Mouse (Mus musculus): ENCODE data around the gene Gtf3c2. TPM values are rescaled to one million over a fixed set of nuclear protein-coding genes. Genes with fewer than 3 reads are reported as not detected.

The Gtf3c2 gene
- total and polyA plus RNA-seq, 3 experiments = 22.8 to 96.9 (median 49.4) TPM

GRCm38 (mm10) chr5:31179301-31179765 lies 611 bp downstream of the Gtf3c2 start:
- H3K9me3 ChIP-seq (replicated peaks; ENCODE audit: low read length) = no peaks in the 10 kb centered on the region
- peak overlapping the region; percentile 93 for H3K9ac ChIP-seq (ENCODE audit: insufficient read depth, low read depth)
- peak; percentile 61 for DNase-seq (ENCODE audit: extremely low read depth)
- TF ChIP-seq ZKSCAN1 (IDR thresholded peaks at IDR 0.05; ENCODE audit: borderline replicate concordance, low read depth, low read length) (no peak), POLR2AphosphoS2 (IDR thresholded peaks at IDR 0.05; ENCODE audit: low read depth, low read length) (no peak; the same call in 1 of the 2 replicates), ZMIZ1 (IDR thresholded peaks at IDR 0.05; ENCODE audit: low read depth, low read length) (peak; percentile 30; the same call in 1 of the 2 replicates), GABPA (IDR thresholded peaks at IDR 0.05; ENCODE audit: insufficient replicate concordance, low read depth, low read length) (no peak), JUN (IDR thresholded peaks at IDR 0.05; ENCODE audit: insufficient read depth, low read depth, low read length) (no peak), MXI1 (IDR thresholded peaks at IDR 0.05; ENCODE audit: low read depth, low read length) (0 out of 2 replicates have a peak, but pooled peaks have one; percentile 8), ETS1 (conservative IDR thresholded peaks at IDR 0.05; ENCODE audit: low read depth, low read length) (0 out of 2 replicates have a peak, but pooled peaks have one; percentile 26), POLR2A (IDR thresholded peaks at IDR 0.05; ENCODE audit: low read depth, low read length) (no peak), NELFE (IDR thresholded peaks at IDR 0.05; ENCODE audit: low read depth, low read length) (no peak), TCF12 (IDR thresholded peaks at IDR 0.05; ENCODE audit: low read depth, low read length) (0 out of 2 replicates have a peak, but pooled peaks have one; percentile 40), ZNF384 (IDR thresholded peaks at IDR 0.05; ENCODE audit: low read depth, low read length) (no peak), IRF4 (IDR thresholded peaks at IDR 0.05; ENCODE audit: low read depth, low read length) (no peak), MAZ (IDR thresholded peaks at IDR 0.05; ENCODE audit: low read depth, low read length) (peak; percentile 63; the same call in 1 of the 2 replicates), BHLHE40 (IDR thresholded peaks at IDR 0.05; ENCODE audit: low read depth, low read length) (0 out of 2 replicates have a peak, but pooled peaks have one; percentile 13), CTCF (conservative IDR thresholded peaks at IDR 0.05 in 1 of 2, IDR thresholded peaks at IDR 0.05 in 1 of 2; ENCODE audit: low read depth in 2 of 2, low read length in 2 of 2) (no peak), CHD1 (IDR thresholded peaks at IDR 0.05; ENCODE audit: low read depth, low read length) (peak; percentile 88), USF1 (IDR thresholded peaks at IDR 0.05; ENCODE audit: low read depth, low read length) (no peak), MAFK (IDR thresholded peaks at IDR 0.05; ENCODE audit: insufficient replicate concordance, low read length) (no peak), NRF1 (IDR thresholded peaks at IDR 0.05; ENCODE audit: low read depth, low read length) (no peak), MAX (IDR thresholded peaks at IDR 0.05; ENCODE audit: low read length) (peak; percentile 38; the same call in 1 of the 2 replicates), ZC3H11A (IDR thresholded peaks at IDR 0.05; ENCODE audit: low read depth, low read length) (no peak), JUND (conservative IDR thresholded peaks at IDR 0.05; ENCODE audit: low read depth, low read length) (no peak), SMC3 (IDR thresholded peaks at IDR 0.05; ENCODE audit: low read depth, low read length) (no peak), PAX5 (IDR thresholded peaks at IDR 0.05; ENCODE audit: low read length) (no peak), HCFC1 (IDR thresholded peaks at IDR 0.05; ENCODE audit: low read depth, low read length) (no peak), RCOR1 (conservative IDR thresholded peaks at IDR 0.05; ENCODE audit: low read depth, low read length) (peak; percentile 53; the same call in 1 of the 2 replicates), CHD2 (IDR thresholded peaks at IDR 0.05; ENCODE audit: low read length) (0 out of 2 replicates have a peak, but pooled peaks have one; percentile 11), ELF1 (IDR thresholded peaks at IDR 0.05; ENCODE audit: low read depth, low read length) (no peak), MEF2A (IDR thresholded peaks at IDR 0.05; ENCODE audit: borderline replicate concordance, low read depth, low read length) (peak; percentile 35; the same call in 1 of the 2 replicates), MYC (IDR thresholded peaks at IDR 0.05; ENCODE audit: low read depth, low read length) (no peak), USF2 (conservative IDR thresholded peaks at IDR 0.05; ENCODE audit: low read depth, low read length) (no peak), KAT2A (IDR thresholded peaks at IDR 0.05; ENCODE audit: insufficient replicate concordance, low read length) (no peak), EP300 (IDR thresholded peaks at IDR 0.05; ENCODE audit: low read length) (no peak; the same call in 1 of the 2 replicates), RAD21 (IDR thresholded peaks at IDR 0.05; ENCODE audit: low read depth, low read length) (no peak), E2F4 (IDR thresholded peaks at IDR 0.05; ENCODE audit: insufficient replicate concordance, low read depth, low read length) (0 out of 2 replicates have a peak, but pooled peaks have one; percentile 71), SIN3A (IDR thresholded peaks at IDR 0.05; ENCODE audit: low read length) (0 out of 2 replicates have a peak, but pooled peaks have one; percentile 78), TBP (conservative IDR thresholded peaks at IDR 0.05; ENCODE audit: low read depth, low read length) (no peak), UBTF (IDR thresholded peaks at IDR 0.05; ENCODE audit: low read depth, low read length) (no peak)
- H3K27ac ChIP-seq (ENCODE audit: insufficient read depth, low read depth) = peak overlapping the region; percentile 95
- dilution Hi-C loops (cut with MboI; ENCODE audit: extremely low pct_ligation_motif_present, extremely low pct_unique_long_range_greater_than_20kb, low sequenced_read_pairs) = no loop called here
- no peaks in the 10 kb centered on the region for H3K27me3 ChIP-seq (replicated peaks)
- in situ Hi-C loops (cut with MboI; ENCODE audit: low pct_ligation_motif_present, low pct_unique_long_range_greater_than_20kb, low sequenced_read_pairs) = no loop called here
- peak overlapping the region; percentile 78 to 97 (median 81) for H3K4me3 ChIP-seq (replicated peaks in 1 of 3; ENCODE audit: low read depth in 2 of 3, low read length in 2 of 3, poor library complexity in 1 of 3)
- peaks cover 48% of the 10 kb centered on the region for H3K79me2 ChIP-seq (replicated peaks; ENCODE audit: control insufficient read depth, extremely low read depth, insufficient read depth, poor library complexity, severe bottlenecking)
- H3K36me3 ChIP-seq (replicated peaks in 1 of 2; ENCODE audit: control insufficient read depth in 1 of 2, insufficient read depth in 1 of 2, low read length in 1 of 2) = peaks cover 3 to 33% of the 10 kb centered on the region in 2 experiments
- H3K4me1 ChIP-seq (ENCODE audit: control insufficient read depth in 1 of 2, insufficient read depth in 2 of 2) = peaks cover 0 to 32% of the 10 kb centered on the region in 2 experiments; a peak in 2 of 4 replicates
- peak overlapping the region; percentile 61; the same call in 1 of the 2 replicates for H3K4me2 ChIP-seq (ENCODE audit: insufficient read depth, low read depth, poor library complexity, severe bottlenecking)

Measured in CH12.LX (cell line).